Mouse (Mus musculus) embryonic fibroblast, embryonic 13.5 days (primary cell): ENCODE data around the gene Tns3. TPM values are rescaled to one million over a fixed set of nuclear protein-coding genes. Genes with fewer than 3 reads are reported as not detected.

ENCODE experiments used
- H3K27ac ChIP-seq: 2 replicates; pipeline ENCODE4 v1.5.1; 2012; ENCODE audit warnings: low read length, control low read depth, inconsistent platforms; ENCODE audit not compliant: insufficient read depth
- H3K4me1 ChIP-seq: 2 replicates; pipeline ENCODE4 v1.6.1; 2011; ENCODE audit warnings: low read length; ENCODE audit not compliant: control insufficient read depth, insufficient read depth
- H3K4me3 ChIP-seq: 2 replicates; pipeline ENCODE4 v1.5.1; 2011; ENCODE audit warnings: mild to moderate bottlenecking, control low read depth, low read length; ENCODE audit not compliant: insufficient read depth
- CTCF ChIP-seq: IDR thresholded peaks from 2 replicates; pipeline ENCODE4 v1.5.1; 2011; ENCODE audit warnings: mild to moderate bottlenecking, control low read depth, low read length, moderate library complexity, borderline replicate concordance; ENCODE audit not compliant: insufficient read depth
- POLR2A ChIP-seq: IDR thresholded peaks from 2 replicates; pipeline ENCODE4 v1.6.1; 2011; ENCODE audit warnings: low read depth, mild to moderate bottlenecking, control low read depth, low read length, moderate library complexity
- polyA plus RNA-seq: library from polyadenylated mRNA; stranded (reverse); fragments of >200 nt; gene quantifications from 2 replicates; pipeline ENCODE4 v1.2.4, GENCODE M21; 2011; ENCODE audit warnings: low read depth; ENCODE audit not compliant: missing spikeins, insufficient read length

Tns3 gene
- polyA plus RNA-seq, 1 experiment, result 96.5 TPM

GRCm38 (mm10) chr11:8453252-8453651, 211.1 kb downstream of the Tns3 start:
- Histone ChIP-seq H3K4me3 (no peak overlapping the region), H3K27ac (no peak overlapping the region), H3K4me1 (peaks cover 4% of the 10 kb centered on the region)
- TF ChIP-seq POLR2A (no peak), CTCF (no peak)

- no peaks in the 10 kb centered on the region; the same call in 1 of the 2 replicates for H3K4me1 ChIP-seq
- peak overlapping the region; percentile 65; the same call in 1 of the 2 replicates for H3K27ac ChIP-seq
- TF ChIP-seq POLR2A, result no peak
- no peak for TF ChIP-seq CTCF
- no peak overlapping the region for H3K4me3 ChIP-seq
Observed at GRCm38 (mm10) chr11:8451597-8452201, 212.6 kb downstream of the Tns3 start.

DNA sequence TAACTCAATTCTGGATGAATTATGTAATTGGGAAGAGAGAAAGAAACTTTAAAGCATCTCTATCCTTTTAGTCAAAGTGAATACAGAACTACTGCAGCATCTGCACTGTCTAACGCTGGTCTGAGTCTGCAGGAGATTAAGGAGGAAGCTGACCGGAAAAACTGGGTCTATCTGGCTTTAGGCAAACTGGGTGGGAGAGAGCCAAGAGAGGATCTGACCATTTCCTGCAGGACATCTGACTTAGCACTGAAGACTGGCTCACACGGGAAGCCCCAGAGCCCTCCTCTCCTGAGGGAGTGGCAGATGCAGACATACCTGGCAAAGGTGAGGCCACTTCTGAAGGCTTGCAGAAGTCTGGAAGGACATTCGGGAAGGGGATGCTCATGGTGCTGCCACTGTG, 213.8 kb downstream of the Tns3 start:
- TF ChIP-seq POLR2A (no peak), CTCF (no peak)
- H3K4me3 ChIP-seq, result no peak overlapping the region
- H3K27ac ChIP-seq, result peak overlapping the region; percentile 65; the same call in 1 of the 2 replicates
- no peaks in the 10 kb centered on the region; the same call in 1 of the 2 replicates for H3K4me1 ChIP-seq

GRCm38 (mm10) chr11:8445915-8446356, 218.4 kb downstream of the Tns3 start:
- TF ChIP-seq POLR2A, result no peak
- TF ChIP-seq CTCF, result no peak
- peaks cover 8% of the 10 kb centered on the region for H3K4me1 ChIP-seq
- H3K27ac ChIP-seq, result peak overlapping the region; percentile 99
- H3K4me3 ChIP-seq, result no peak overlapping the region

DNA sequence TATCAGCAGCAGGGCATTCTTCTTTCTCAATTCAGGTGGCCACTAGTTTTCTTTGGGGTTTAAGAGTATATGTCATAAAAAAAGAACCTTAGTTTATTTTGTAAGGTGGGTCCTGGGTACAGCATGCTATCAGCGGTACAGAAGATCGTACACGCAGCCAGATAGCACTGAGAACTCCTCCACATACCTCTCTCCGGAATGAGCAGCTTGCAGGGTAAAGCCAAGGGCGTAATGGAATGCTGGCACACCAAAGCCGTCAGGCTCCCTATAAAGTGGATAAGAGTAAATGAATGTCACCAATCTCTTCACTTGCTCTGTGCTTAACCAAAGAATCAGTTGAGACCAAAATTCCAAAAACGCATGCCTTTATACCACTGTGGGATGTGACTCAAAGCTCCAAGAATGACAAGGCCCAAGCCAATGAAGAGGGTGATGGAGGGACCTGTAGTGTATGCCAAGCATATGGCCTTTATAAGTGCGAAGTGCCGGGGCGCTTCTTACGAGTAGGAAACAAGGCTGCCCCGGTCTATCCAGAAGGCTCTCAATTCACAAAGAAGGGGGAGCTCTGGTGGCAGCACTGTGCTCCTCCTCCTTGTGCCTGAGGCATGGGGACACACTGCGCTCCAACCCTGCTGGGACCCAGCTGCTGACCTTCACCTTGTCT, 219.4 kb downstream of the Tns3 start:
- Histone ChIP-seq H3K27ac (peak overlapping the region; percentile 99), H3K4me1 (peaks cover 8% of the 10 kb centered on the region), H3K4me3 (no peak overlapping the region)
- no peak for TF ChIP-seq CTCF
- TF ChIP-seq POLR2A, result no peak

- H3K4me3 ChIP-seq, result no peak overlapping the region
- TF ChIP-seq POLR2A (no peak), CTCF (no peak)
- H3K4me1 ChIP-seq, result peaks cover 14% of the 10 kb centered on the region
- H3K27ac ChIP-seq, result peak overlapping the region; percentile 93
Observed at GRCm38 (mm10) chr11:8443539-8444292, 220.6 kb downstream of the Tns3 start.

GRCm38 (mm10) chr11:8440706-8441105, 223.6 kb downstream of the Tns3 start:
- no peak overlapping the region for H3K4me3 ChIP-seq
- TF ChIP-seq CTCF (no peak), POLR2A (no peak)
- peaks cover 19% of the 10 kb centered on the region for H3K4me1 ChIP-seq
- H3K27ac ChIP-seq, result peak overlapping the region; percentile 27; the same call in 1 of the 2 replicates

GRCm38 (mm10) chr11:8440221-8440620, 224.1 kb downstream of the Tns3 start:
- TF ChIP-seq POLR2A (no peak), CTCF (no peak)
- Histone ChIP-seq H3K27ac (peak overlapping the region; percentile 37; the same call in 1 of the 2 replicates), H3K4me3 (no peak overlapping the region), H3K4me1 (peaks cover 18% of the 10 kb centered on the region)

- no peak overlapping the region for H3K4me3 ChIP-seq
- peak overlapping the region; percentile 72 for H3K27ac ChIP-seq
- H3K4me1 ChIP-seq, result peaks cover 10% of the 10 kb centered on the region
- TF ChIP-seq CTCF (no peak), POLR2A (no peak)
Observed at GRCm38 (mm10) chr11:8439035-8439434, 225.3 kb downstream of the Tns3 start.
